Mouse (Mus musculus): ENCODE results near the gene Mast4. TPM values are rescaled to one million over a fixed set of nuclear protein-coding genes. Genes with fewer than 3 reads are reported as not detected.

Gene Mast4
- polyA plus RNA-seq, 1 experiment: 0.27 TPM

DNA sequence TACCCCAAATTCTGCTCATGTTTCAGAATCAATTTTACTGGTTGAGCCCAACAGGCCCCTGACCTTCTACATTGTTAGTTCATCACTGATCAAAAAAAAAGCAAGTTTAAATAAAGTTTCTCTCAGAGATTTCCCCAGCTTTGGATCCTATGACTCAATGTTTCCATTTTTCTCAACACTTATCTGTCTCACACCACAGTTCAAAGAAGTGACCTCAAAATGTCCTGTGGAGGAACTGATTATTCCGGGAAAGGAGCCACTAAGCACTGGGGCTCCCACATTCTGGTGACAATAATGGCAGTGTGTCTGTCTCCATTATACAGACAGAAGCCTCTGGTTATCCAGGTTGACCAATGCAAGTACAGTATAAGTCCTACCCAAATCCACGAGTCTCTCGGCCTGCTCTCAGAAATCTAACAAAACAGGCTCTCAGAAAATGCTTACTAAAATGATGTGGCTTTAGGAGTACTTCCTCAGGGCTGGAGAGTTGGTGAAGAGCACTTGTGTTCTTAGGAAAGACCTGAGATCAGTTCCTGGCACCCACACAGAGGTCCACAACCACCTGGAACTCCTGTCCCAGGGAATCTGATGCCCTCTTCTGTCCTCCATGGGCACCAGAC lies 319.1 kb downstream of the Mast4 start:
- Histone ChIP-seq H3K4me1 (ENCODE audit: control insufficient read depth, insufficient read depth, low read length) (no peaks in the 10 kb centered on the region), H3K4me3 (ENCODE audit: insufficient read depth, low read length) (no peak overlapping the region), H3K27ac (ENCODE audit: insufficient read depth, low read depth, low read length) (no peak overlapping the region)
- TF ChIP-seq POLR2A (IDR thresholded peaks at IDR 0.05; ENCODE audit: borderline replicate concordance, low read depth, low read length): no peak
- no peak for TF ChIP-seq CTCF (IDR thresholded peaks at IDR 0.05; ENCODE audit: low read depth, low read length)

DNA sequence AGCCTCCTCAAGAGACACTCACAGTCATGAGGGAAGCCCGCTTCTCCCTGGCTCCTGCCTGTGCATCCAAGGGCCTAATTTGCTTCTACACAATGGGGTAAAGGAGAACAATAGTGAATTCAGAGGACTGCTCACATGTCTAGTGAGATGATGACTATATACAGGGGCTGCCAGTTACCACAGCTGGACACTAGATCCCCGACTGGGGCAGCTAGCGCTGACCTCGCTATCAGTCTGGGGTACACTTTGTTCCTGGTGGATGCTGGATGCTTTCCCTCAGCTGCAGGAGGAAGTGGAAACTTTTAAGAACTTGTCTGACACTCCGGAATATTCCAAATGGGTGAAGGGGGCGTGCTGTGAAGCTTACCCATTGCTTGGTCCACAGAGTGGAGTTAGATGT lies 319.7 kb downstream of the Mast4 start:
- H3K4me1 ChIP-seq (ENCODE audit: control insufficient read depth, insufficient read depth, low read length): no peaks in the 10 kb centered on the region
- TF ChIP-seq CTCF (IDR thresholded peaks at IDR 0.05; ENCODE audit: low read depth, low read length) (no peak), POLR2A (IDR thresholded peaks at IDR 0.05; ENCODE audit: borderline replicate concordance, low read depth, low read length) (no peak)
- no peak overlapping the region for H3K4me3 ChIP-seq (ENCODE audit: insufficient read depth, low read length)
- no peak overlapping the region for H3K27ac ChIP-seq (ENCODE audit: insufficient read depth, low read depth, low read length)

DNA sequence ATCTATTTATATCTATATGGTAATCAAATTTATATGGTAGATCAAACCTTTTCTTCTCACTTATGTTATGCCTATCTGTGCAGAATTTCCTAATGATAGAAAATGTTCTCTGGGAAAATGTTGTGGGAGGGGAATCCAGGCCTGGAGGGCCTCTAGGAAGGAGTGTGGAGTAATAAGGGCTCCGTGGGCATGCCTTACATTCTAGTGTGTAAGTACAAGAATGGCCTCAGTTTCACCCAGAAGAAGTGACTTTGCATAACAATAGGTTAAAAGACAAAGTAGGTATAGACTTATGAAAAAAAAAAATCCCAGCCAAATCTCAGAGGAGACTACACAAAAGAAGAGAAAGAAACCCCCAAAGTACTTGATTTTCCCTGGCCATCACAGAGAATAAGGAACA lies 320.1 kb downstream of the Mast4 start:
- H3K4me3 ChIP-seq (ENCODE audit: insufficient read depth, low read length): no peak overlapping the region
- no peak for TF ChIP-seq POLR2A (IDR thresholded peaks at IDR 0.05; ENCODE audit: borderline replicate concordance, low read depth, low read length)
- no peak for TF ChIP-seq CTCF (IDR thresholded peaks at IDR 0.05; ENCODE audit: low read depth, low read length)
- no peak overlapping the region for H3K27ac ChIP-seq (ENCODE audit: insufficient read depth, low read depth, low read length)
- no peaks in the 10 kb centered on the region for H3K4me1 ChIP-seq (ENCODE audit: control insufficient read depth, insufficient read depth, low read length)

DNA sequence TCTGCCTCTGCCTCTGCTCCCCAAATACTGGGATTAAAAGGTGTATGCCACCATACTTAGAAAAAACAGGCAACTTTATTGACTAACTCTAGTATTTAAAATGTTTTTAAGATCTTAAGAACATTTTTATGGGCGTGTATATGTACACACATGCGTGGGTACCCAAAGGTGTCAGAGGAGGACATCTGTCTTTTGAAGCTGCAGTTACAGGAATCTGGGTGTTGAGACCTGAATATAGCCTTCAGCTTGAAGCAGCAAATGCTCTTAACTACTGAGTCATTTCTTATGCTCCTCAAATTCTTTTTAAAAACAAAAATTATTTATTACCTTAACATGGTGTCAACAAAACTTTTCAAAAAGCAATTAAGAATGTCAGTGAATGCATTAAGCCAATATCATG lies 329.1 kb downstream of the Mast4 start:
- Histone ChIP-seq H3K27ac (ENCODE audit: insufficient read depth, low read depth, low read length) (no peak overlapping the region), H3K4me1 (ENCODE audit: control insufficient read depth, insufficient read depth, low read length) (no peaks in the 10 kb centered on the region), H3K4me3 (ENCODE audit: insufficient read depth, low read length) (no peak overlapping the region)
- no peak for TF ChIP-seq POLR2A (IDR thresholded peaks at IDR 0.05; ENCODE audit: borderline replicate concordance, low read depth, low read length)
- no peak for TF ChIP-seq CTCF (IDR thresholded peaks at IDR 0.05; ENCODE audit: low read depth, low read length)

DNA sequence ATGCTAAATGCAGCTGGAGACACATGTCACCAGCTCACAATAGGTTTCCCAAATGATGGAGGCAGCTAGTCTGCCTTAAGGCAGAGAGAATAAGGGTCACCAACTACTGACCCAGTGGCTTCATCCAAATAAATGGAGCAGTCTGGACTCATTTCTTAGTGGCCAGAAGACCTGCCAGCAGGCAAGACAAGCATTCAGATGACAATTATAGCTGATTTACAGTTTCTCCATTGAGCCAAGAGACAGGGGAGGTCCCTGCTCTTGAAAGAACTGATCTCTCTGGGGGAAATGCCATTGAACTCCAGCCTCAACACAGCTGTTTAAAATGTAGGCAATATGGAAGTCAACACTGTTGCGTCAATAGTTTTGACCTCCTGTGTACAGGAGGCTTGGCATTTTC lies 332.5 kb downstream of the Mast4 start:
- H3K27ac ChIP-seq (ENCODE audit: insufficient read depth, low read depth, low read length): no peak overlapping the region
- H3K4me1 ChIP-seq (ENCODE audit: control insufficient read depth, insufficient read depth, low read length): no peaks in the 10 kb centered on the region
- no peak overlapping the region for H3K4me3 ChIP-seq (ENCODE audit: insufficient read depth, low read length)
- TF ChIP-seq POLR2A (IDR thresholded peaks at IDR 0.05; ENCODE audit: borderline replicate concordance, low read depth, low read length) (no peak), CTCF (IDR thresholded peaks at IDR 0.05; ENCODE audit: low read depth, low read length) (no peak)

DNA sequence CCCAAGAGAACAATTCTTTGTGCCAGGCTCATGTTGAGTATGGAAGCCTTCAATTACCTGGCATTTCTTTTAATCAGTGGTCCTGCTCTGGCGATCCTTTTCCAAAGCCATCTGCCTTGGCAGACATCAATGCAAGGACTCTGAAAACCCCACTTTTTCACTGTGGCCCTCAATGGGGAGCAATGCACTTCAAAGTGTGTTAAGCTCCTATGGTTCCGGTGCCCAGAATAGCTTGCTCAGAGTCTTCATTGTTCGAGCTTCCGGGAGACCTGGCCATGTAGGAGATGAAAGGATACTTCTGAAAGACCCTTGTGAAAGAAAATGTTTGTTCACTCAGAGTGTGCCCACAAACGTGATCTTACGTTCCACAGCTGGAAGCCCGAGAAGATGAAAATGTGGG lies 333.4 kb downstream of the Mast4 start:
- H3K4me3 ChIP-seq (ENCODE audit: insufficient read depth, low read length): no peak overlapping the region
- TF ChIP-seq CTCF (IDR thresholded peaks at IDR 0.05; ENCODE audit: low read depth, low read length): no peak
- no peak for TF ChIP-seq POLR2A (IDR thresholded peaks at IDR 0.05; ENCODE audit: borderline replicate concordance, low read depth, low read length)
- no peak overlapping the region for H3K27ac ChIP-seq (ENCODE audit: insufficient read depth, low read depth, low read length)
- no peaks in the 10 kb centered on the region for H3K4me1 ChIP-seq (ENCODE audit: control insufficient read depth, insufficient read depth, low read length)

DNA sequence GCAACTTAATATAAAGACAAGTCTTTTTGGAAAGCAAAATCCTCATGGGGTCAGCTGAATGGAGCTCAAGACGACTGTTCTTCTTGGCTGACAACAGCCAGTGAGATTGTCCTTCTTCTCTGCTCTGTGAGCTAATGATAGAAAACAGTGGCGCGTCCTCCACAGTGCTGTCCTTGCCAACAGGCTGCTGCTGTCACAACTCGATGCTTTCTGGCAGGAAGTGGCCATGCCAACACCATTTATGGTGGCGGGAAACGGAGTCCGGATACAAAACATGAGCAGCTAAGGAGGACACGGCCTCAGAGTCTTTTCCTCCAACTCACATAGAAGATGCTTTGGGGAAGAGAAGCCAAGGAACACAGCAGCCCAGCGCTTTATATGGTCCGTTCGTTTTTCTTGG lies 340.2 kb downstream of the Mast4 start:
- Histone ChIP-seq H3K4me3 (ENCODE audit: insufficient read depth, low read length) (no peak overlapping the region), H3K27ac (ENCODE audit: insufficient read depth, low read depth, low read length) (no peak overlapping the region), H3K4me1 (ENCODE audit: control insufficient read depth, insufficient read depth, low read length) (no peaks in the 10 kb centered on the region)
- TF ChIP-seq CTCF (IDR thresholded peaks at IDR 0.05; ENCODE audit: low read depth, low read length): no peak
- no peak for TF ChIP-seq POLR2A (IDR thresholded peaks at IDR 0.05; ENCODE audit: borderline replicate concordance, low read depth, low read length)

DNA sequence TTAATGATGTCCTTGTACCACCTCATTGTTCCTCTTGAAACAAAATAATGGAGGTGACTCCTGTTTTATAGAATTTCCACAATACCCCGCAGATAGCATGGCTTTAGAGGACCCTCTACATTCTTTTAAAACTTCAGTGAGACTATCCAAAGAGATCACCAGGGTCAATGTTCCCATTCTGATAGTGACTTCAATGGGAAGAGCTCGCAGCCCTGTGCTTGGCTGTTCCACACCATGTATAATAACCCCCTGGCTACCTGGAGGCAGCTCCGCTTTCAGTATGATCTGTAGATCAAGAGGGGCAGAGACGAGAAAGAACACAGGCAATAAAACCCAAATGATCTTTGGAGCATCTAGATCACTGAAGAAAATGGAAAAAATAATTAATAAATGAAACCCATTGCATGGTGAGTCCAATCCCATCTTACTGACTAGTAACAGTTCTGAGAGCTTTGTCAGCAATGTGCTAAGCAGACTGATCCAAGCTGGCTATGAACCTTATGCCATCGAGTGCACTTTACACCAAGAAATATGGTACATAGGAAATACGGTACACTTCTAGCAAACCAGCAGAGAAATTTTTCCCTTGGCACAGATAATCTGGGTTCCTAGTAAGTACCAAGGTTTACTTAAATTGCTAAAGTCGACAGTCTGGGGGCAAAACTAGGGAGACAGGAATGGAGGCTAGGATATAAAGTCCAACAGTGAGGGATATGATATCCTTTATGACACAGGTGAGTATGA lies 341.4 kb downstream of the Mast4 start:
- no peak for TF ChIP-seq CTCF (IDR thresholded peaks at IDR 0.05; ENCODE audit: low read depth, low read length)
- TF ChIP-seq POLR2A (IDR thresholded peaks at IDR 0.05; ENCODE audit: borderline replicate concordance, low read depth, low read length): no peak
- H3K4me1 ChIP-seq (ENCODE audit: control insufficient read depth, insufficient read depth, low read length): no peaks in the 10 kb centered on the region
- H3K27ac ChIP-seq (ENCODE audit: insufficient read depth, low read depth, low read length): no peak overlapping the region
- no peak overlapping the region for H3K4me3 ChIP-seq (ENCODE audit: insufficient read depth, low read length)

DNA sequence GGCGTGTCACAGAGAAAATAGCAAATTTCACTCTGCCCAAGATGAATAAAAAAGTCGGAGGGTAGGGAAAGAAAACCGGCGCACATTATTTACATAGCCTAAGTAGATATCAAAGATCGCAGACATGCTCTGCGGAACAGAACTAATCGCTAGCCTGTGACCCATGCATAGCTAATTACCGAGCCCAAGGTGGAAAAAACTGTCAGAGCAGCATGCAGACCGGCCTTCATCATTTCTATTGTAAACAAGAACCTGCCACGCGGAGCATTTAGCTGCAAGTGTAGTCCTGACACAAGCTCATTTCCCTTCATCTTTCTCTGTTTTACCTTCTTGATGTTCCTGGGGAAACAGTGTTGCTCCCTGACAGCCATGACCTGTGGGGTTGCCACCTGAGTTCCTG lies 342.4 kb downstream of the Mast4 start:
- no peak for TF ChIP-seq POLR2A (IDR thresholded peaks at IDR 0.05; ENCODE audit: borderline replicate concordance, low read depth, low read length)
- TF ChIP-seq CTCF (IDR thresholded peaks at IDR 0.05; ENCODE audit: low read depth, low read length): no peak
- no peak overlapping the region for H3K27ac ChIP-seq (ENCODE audit: insufficient read depth, low read depth, low read length)

DNA sequence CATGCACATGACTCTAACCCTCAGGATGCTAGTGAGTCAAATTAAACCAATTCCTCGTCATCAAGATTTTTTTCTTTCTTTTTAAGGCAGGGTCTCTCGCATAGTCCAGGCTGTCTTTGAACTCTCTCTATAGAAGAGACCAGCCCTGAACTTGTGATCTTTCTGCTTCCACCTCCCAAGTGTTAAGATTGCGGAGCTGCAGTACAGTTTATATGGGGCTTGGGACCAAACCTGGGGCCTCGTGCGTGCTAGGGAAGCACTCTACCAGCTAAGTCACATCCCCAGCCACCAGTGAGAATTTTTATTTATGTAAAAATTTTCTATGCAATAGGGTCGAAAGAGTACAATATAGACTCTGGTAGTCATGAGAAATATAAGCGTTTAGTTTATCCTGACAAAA lies 343.1 kb downstream of the Mast4 start:
- no peak for TF ChIP-seq POLR2A (IDR thresholded peaks at IDR 0.05; ENCODE audit: borderline replicate concordance, low read depth, low read length)
- TF ChIP-seq CTCF (IDR thresholded peaks at IDR 0.05; ENCODE audit: low read depth, low read length): no peak
- Histone ChIP-seq H3K4me1 (ENCODE audit: control insufficient read depth, insufficient read depth, low read length) (no peaks in the 10 kb centered on the region), H3K27ac (ENCODE audit: insufficient read depth, low read depth, low read length) (no peak overlapping the region), H3K4me3 (ENCODE audit: insufficient read depth, low read length) (no peak overlapping the region)

More for the DNA sequence above, 342.4 kb downstream of the Mast4 start:
- Histone ChIP-seq H3K4me1 (ENCODE audit: control insufficient read depth, insufficient read depth, low read length) (no peaks in the 10 kb centered on the region), H3K4me3 (ENCODE audit: insufficient read depth, low read length) (no peak overlapping the region)
